Mouse (Mus musculus) megakaryocyte, embryonic 14.5 days (primary cell): ENCODE measurements around the gene Zdhhc14. TPM values are rescaled to one million over a fixed set of nuclear protein-coding genes. Genes with fewer than 3 reads are reported as not detected.
"Not testable (repeated sequence)": the region's sequence is repeated elsewhere in the genome, so short reads cannot be mapped to it uniquely, and the experiment has no call there.

Experiments used
- H3K27me3 ChIP-seq: replicated peaks from 2 replicates; pipeline ENCODE3; 2012; ENCODE audit warnings: inconsistent platforms
- H3K36me3 ChIP-seq: replicated peaks from 2 replicates; pipeline ENCODE3; 2012; ENCODE audit warnings: low read length, inconsistent platforms, mixed read lengths
- H3K4me1 ChIP-seq: 2 replicates; pipeline ENCODE4 v1.6.1; 2012; ENCODE audit warnings: inconsistent platforms
- H3K4me3 ChIP-seq: replicated peaks from 2 replicates; pipeline ENCODE3; 2012; ENCODE audit warnings: moderate library complexity, mild to moderate bottlenecking, inconsistent platforms
- H3K9me3 ChIP-seq: 2 replicates; pipeline ENCODE4 v1.6.1; 2012; ENCODE audit warnings: inconsistent platforms
- FLI1 ChIP-seq: IDR thresholded peaks from 2 replicates; pipeline ENCODE4 v1.6.1; 2012; ENCODE audit warnings: low read length, inconsistent platforms, mixed read lengths
- GATA1 ChIP-seq: IDR thresholded peaks from 3 replicates; pipeline ENCODE4 v1.6.1; 2012; ENCODE audit warnings: mixed read lengths, low read length, inconsistent platforms, borderline replicate concordance
- polyA plus RNA-seq: library from polyadenylated mRNA; stranded (reverse); fragments of >175 nt; gene quantifications from 2 replicates; pipeline ENCODE4 v1.2.3, GENCODE M21; 2012; ENCODE audit warnings: low replicate concordance; ENCODE audit not compliant: insufficient read depth

Zdhhc14 gene
- polyA plus RNA-seq, 1 experiment = 8.5 TPM

GRCm38 (mm10) chr17:5612236-5612635 is 119.9 kb downstream of the Zdhhc14 start:
- H3K36me3 ChIP-seq = no peaks in the 10 kb centered on the region
- TF ChIP-seq FLI1 = no peak
- TF ChIP-seq GATA1 = no peak
- peaks cover 5% of the 10 kb centered on the region for H3K9me3 ChIP-seq

GRCm38 (mm10) chr17:5614771-5615318 is 122.5 kb downstream of the Zdhhc14 start:
- Histone ChIP-seq H3K9me3 (peaks cover 7% of the 10 kb centered on the region), H3K36me3 (no peaks in the 10 kb centered on the region), H3K4me1 (peaks cover 19% of the 10 kb centered on the region), H3K27me3 (peaks cover 10% of the 10 kb centered on the region), H3K4me3 (no peak overlapping the region)
- no peak for TF ChIP-seq FLI1
- TF ChIP-seq GATA1 = no peak

More at GRCm38 (mm10) chr17:5612236-5612635, 119.9 kb downstream of the Zdhhc14 start:
- H3K4me1 ChIP-seq = peaks cover 14% of the 10 kb centered on the region
- H3K4me3 ChIP-seq = no peak overlapping the region
- peaks cover 7% of the 10 kb centered on the region for H3K27me3 ChIP-seq

GRCm38 (mm10) chr17:5621626-5622591 is 129.6 kb downstream of the Zdhhc14 start:
- peaks cover 3% of the 10 kb centered on the region for H3K9me3 ChIP-seq
- H3K4me1 ChIP-seq = peaks cover 5% of the 10 kb centered on the region
- peaks cover 4% of the 10 kb centered on the region for H3K27me3 ChIP-seq
- no peaks in the 10 kb centered on the region for H3K36me3 ChIP-seq
- no peak for TF ChIP-seq FLI1
- TF ChIP-seq GATA1 = no peak
- no peak overlapping the region for H3K4me3 ChIP-seq

- Histone ChIP-seq H3K4me1 (peaks cover 5% of the 10 kb centered on the region), H3K4me3 (no peak overlapping the region)
These were observed 130.4 kb downstream of the Zdhhc14 start for GRCm38 (mm10) chr17:5622764-5623163.

GRCm38 (mm10) chr17:5623181-5623580 is 130.8 kb downstream of the Zdhhc14 start:
- Histone ChIP-seq H3K27me3 (peaks cover 2% of the 10 kb centered on the region), H3K9me3 (no peaks in the 10 kb centered on the region), H3K36me3 (no peaks in the 10 kb centered on the region), H3K4me1 (peaks cover under 1% of the 10 kb centered on the region; the same call in 1 of the 2 replicates), H3K4me3 (no peak overlapping the region)
- TF ChIP-seq FLI1 (no peak), GATA1 (no peak)

More at GRCm38 (mm10) chr17:5622764-5623163, 130.4 kb downstream of the Zdhhc14 start:
- no peaks in the 10 kb centered on the region for H3K36me3 ChIP-seq
- no peaks in the 10 kb centered on the region for H3K9me3 ChIP-seq
- H3K27me3 ChIP-seq = peaks cover 2% of the 10 kb centered on the region
- TF ChIP-seq FLI1 (no peak), GATA1 (no peak)

- H3K36me3 ChIP-seq, H3K4me3 ChIP-seq, H3K9me3 ChIP-seq, H3K4me1 ChIP-seq, H3K27me3 ChIP-seq: not testable (repeated sequence)
These were observed 132.5 kb downstream of the Zdhhc14 start for GRCm38 (mm10) chr17:5624815-5625214.

GRCm38 (mm10) chr17:5626402-5626801 is 134.0 kb downstream of the Zdhhc14 start:
- no peaks in the 10 kb centered on the region for H3K9me3 ChIP-seq
- no peak for TF ChIP-seq GATA1
- TF ChIP-seq FLI1 = no peak
- H3K27me3 ChIP-seq = no peaks in the 10 kb centered on the region
- H3K4me3 ChIP-seq = no peak overlapping the region
- no peaks in the 10 kb centered on the region for H3K4me1 ChIP-seq
- H3K36me3 ChIP-seq = no peaks in the 10 kb centered on the region

GRCm38 (mm10) chr17:5627664-5628063 is 135.3 kb downstream of the Zdhhc14 start:
- H3K4me3 ChIP-seq = no peak overlapping the region
- H3K9me3 ChIP-seq = no peaks in the 10 kb centered on the region
- H3K36me3 ChIP-seq = no peaks in the 10 kb centered on the region

GRCm38 (mm10) chr17:5629651-5630050 is 137.3 kb downstream of the Zdhhc14 start:
- no peaks in the 10 kb centered on the region for H3K9me3 ChIP-seq
- H3K4me1 ChIP-seq = no peaks in the 10 kb centered on the region
- H3K27me3 ChIP-seq = peaks cover 6% of the 10 kb centered on the region
- H3K36me3 ChIP-seq = no peaks in the 10 kb centered on the region
- no peak overlapping the region for H3K4me3 ChIP-seq
- TF ChIP-seq FLI1 = no peak
- no peak for TF ChIP-seq GATA1

More at GRCm38 (mm10) chr17:5627664-5628063, 135.3 kb downstream of the Zdhhc14 start:
- TF ChIP-seq FLI1 (no peak), GATA1 (no peak)
- H3K27me3 ChIP-seq = peaks cover 4% of the 10 kb centered on the region
- no peaks in the 10 kb centered on the region for H3K4me1 ChIP-seq

- no peaks in the 10 kb centered on the region for H3K9me3 ChIP-seq
- H3K4me3 ChIP-seq = no peak overlapping the region
- H3K27me3 ChIP-seq = peaks cover 14% of the 10 kb centered on the region
- H3K4me1 ChIP-seq = peaks cover 6% of the 10 kb centered on the region; the same call in 1 of the 2 replicates
- TF ChIP-seq GATA1 = no peak
- no peak for TF ChIP-seq FLI1
- H3K36me3 ChIP-seq = no peaks in the 10 kb centered on the region
These were observed 142.9 kb downstream of the Zdhhc14 start for GRCm38 (mm10) chr17:5635254-5635653.
